Mouse (Mus musculus) urinary bladder, adult 18-20 months (tissue): ENCODE measurements around the gene Snai1.

Experiments
- DNase-seq, 2 experiments: peaks; one replicate each; pipeline ENCODE4 v3.0.0; 2022; ENCODE audit warnings: low spot score in 2 of 2, mixed read lengths in 2 of 2

Snai1 gene

DNA sequence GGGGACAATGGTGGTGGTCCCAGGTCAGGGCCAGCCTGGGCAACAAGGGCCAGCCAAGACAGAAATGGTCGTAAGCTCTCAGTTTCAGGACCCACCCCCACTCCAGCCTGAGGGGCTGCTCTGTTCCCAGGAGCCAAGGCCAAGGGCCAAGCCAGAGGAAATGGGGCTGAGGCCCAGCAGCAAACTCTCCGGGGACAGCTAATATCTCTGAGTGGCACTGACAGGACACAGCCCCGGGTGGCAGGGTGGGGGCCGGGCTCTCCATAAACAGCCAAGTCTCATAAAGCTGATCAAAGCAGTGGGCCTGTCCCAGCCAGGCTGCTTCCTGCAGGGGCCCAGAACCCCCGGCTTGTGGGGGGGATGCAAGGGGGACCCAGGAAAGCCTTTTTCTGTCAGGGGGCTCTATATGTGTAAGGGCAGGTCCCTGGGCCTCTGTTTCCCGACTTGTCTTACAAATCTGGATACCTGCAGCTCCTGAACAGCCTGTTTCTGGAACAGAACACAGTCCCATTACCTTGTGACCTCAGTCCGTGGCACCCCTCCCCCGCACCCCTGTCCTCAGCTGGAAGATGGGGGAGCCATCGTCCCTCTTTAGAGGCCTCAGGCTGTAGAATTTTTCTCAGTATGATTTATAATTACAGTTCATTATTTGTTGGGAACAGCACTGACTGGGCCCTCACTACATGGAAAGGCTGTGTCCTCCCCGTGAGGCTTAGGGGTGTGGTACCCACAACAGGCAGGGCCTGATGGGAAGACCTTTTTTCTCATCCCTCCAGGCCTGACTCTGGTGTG is 45.4 kb downstream of the Snai1 start:
- DNase-seq, result no peak

DNA sequence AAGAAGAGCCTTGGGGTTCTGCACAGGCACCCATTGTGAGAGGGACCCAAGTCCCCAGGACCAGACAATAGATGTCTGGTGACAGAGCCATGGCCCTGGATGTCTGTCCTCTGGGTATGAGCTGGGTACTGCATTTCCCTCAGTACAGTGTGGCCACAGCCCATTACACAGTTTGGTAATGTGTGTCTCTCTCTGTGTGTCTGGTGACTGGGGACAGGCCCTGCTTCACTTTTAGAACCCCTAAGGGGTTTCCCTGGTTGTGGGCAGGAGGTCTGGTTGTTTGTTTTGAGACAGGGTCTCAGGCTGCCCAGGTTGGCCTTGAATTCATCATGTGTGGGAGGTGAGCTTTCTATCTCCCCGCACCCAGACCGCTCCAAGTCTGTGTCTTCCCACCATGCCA is 47.3 kb downstream of the Snai1 start:
- DNase-seq, result no peak

DNA sequence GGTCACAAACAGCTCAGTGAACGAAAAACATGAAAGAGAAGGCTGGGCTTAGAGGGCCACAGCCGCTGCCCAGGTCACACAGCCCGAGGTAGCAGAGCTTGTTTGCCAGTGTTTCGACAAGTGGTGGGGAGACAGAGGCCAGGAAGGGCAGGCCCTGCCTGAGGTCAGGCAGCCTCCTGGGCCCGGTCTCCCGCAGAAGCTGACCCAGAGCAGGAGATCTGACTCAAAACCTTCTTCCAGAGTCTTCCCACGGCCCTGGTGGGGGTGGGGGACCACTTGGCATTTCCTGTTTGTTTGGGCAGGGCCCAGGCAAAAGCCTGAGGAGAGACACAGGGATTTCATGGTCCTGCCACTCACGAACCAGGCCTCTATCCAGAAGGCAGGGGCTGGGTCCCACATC is 48.0 kb downstream of the Snai1 start:
- peak in 1 of 2 experiments; percentile 27 for DNase-seq

DNA sequence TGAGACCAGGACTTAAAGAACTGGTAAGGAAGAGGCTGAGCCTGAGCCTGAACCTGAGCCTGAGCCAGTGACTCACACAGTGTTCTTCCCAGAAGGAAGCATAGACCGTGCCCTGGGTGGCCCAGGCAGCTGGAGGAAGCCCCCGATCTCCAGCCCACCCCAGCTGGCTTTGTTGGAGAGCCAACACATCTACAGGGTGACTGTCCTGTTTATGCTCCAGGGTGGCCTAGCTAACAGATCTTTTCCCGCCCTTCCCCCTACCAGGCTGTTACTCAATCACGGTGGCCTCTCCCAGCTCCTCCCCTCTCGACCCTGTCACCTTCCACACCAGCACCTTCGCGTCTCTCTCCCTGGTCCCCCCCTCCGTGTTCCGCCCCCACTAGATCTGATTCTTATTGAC is 49.0 kb downstream of the Snai1 start:
- no peak for DNase-seq

DNA sequence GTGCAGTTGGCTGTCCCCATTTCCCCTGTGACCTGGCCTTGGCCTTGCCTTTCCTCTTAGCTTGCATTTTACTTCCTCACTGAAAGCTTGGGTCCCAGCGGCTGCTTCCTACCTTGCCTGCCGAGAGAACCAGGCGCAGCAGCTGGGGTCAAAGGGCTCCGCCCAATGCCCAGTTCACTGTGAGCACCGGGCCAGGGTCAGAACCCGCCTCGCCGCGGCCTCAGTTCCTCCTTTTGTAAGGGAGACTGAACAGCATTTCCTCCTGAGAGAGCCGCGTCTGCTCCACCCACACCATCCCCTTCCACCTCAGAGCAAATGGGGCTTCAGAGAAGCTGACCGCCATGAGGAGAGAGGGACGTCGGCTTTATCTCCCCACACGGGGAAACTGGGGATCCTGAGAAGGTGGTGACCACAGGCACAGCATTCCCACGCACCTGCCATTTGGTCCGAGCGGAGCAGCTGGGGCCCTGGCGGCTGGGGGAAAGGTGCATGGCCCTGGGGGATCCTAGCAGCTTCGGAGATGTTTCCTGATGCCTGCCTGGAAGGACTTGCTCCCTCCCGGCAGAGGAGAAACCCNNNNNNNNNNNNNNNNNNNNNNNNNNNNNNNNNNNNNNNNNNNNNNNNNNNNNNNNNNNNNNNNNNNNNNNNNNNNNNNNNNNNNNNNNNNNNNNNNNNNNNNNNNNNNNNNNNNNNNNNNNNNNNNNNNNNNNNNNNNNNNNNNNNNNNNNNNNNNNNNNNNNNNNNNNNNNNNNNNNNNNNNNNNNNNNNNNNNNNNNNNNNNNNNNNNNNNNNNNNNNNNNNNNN is 51.0 kb downstream of the Snai1 start:
- DNase-seq, result peak in 1 of 2 experiments; percentile 41
